Mouse (Mus musculus) G1E (cell line): Measurements from ENCODE around the gene Grk1. TPM values are rescaled to one million over a fixed set of nuclear protein-coding genes. Genes with fewer than 3 reads are reported as not detected.

ENCODE experiments used
- ATAC-seq: 2 replicates; pipeline ENCODE4 v1.8.0; 2016; ENCODE audit warnings: mild to moderate bottlenecking; ENCODE audit not compliant: insufficient number of reproducible peaks, poor library complexity, low FRiP score, severe bottlenecking; ENCODE audit errors: extremely low read depth
- DNase-seq: peaks from one replicate; pipeline ENCODE4 v3.0.0; 2012; ENCODE audit warnings: low spot score
- H3K27me3 ChIP-seq: 2 replicates; pipeline ENCODE4 v1.6.1; 2012; ENCODE audit warnings: mild to moderate bottlenecking, low read length, inconsistent platforms; ENCODE audit not compliant: insufficient read depth
- H3K36me3 ChIP-seq: replicated peaks from 2 replicates; pipeline ENCODE3; 2012; ENCODE audit warnings: mild to moderate bottlenecking, inconsistent platforms
- H3K4me1 ChIP-seq: 2 replicates; pipeline ENCODE4 v1.6.1; 2012; ENCODE audit warnings: low read depth, low read length, inconsistent platforms, mixed read lengths; ENCODE audit not compliant: insufficient read depth
- H3K4me3 ChIP-seq: 2 replicates; pipeline ENCODE4 v1.5.1; 2012; ENCODE audit warnings: low read depth, mild to moderate bottlenecking, inconsistent platforms, low read length, moderate library complexity, mixed read lengths
- H3K9me3 ChIP-seq: replicated peaks from 2 replicates; pipeline ENCODE4 v1.6.1; 2012; ENCODE audit warnings: inconsistent platforms
- CTCF ChIP-seq: IDR thresholded peaks from 2 replicates; pipeline ENCODE4 v1.5.1; 2012; ENCODE audit warnings: low read depth, low read length, inconsistent platforms, mixed read lengths
- GATA1 ChIP-seq: IDR thresholded peaks from 2 replicates; pipeline ENCODE4 v1.6.1; 2012; ENCODE audit warnings: borderline replicate concordance, low read length, inconsistent platforms, mixed read lengths
- GATA2 ChIP-seq: IDR thresholded peaks from 2 replicates; pipeline ENCODE4 v1.6.1; 2012; ENCODE audit warnings: low read depth, low read length, inconsistent platforms, borderline replicate concordance
- POLR2AphosphoS5 ChIP-seq: IDR thresholded peaks from 2 replicates; pipeline ENCODE4 v1.6.1; 2012; ENCODE audit warnings: low read depth, low read length, inconsistent platforms; ENCODE audit not compliant: insufficient replicate concordance
- TAL1 ChIP-seq: conservative IDR thresholded peaks from 2 replicates; pipeline ENCODE4 v1.6.1; 2012; ENCODE audit warnings: low read depth, low read length, inconsistent platforms, mixed read lengths
- polyA plus RNA-seq: library from polyadenylated mRNA; stranded (reverse); fragments of >175 nt; gene quantifications from 2 replicates; pipeline ENCODE4 v1.2.3, GENCODE M21; 2012
- total RNA-seq, 2 experiments: library from RNA; stranded (forward) in 1 of 2; stranded (reverse) in 1 of 2; fragments of 200-1000 nt in 1 of 2; fragments of >200 nt in 1 of 2; fragmentation: Nextera tagmentation in 1 of 2; gene quantifications; 2 replicates each; pipeline ENCODE4 v1.2.3; 2014 to 2017

Gene Grk1
- total RNA-seq (2014; fragmentation: Nextera tagmentation) (not detected in 2 replicates), total RNA-seq (2017) (0.05 and 0.06 TPM in 2 replicates), polyA plus RNA-seq (0.01 TPM in 1 of 2 replicates, not detected in the other)

GRCm38 (mm10) chr8:13404666-13405131, at the start of gene Grk1:
Grk1 (plus strand) TSS chr8:13405081.
- Histone ChIP-seq H3K9me3 (no peaks in the 10 kb centered on the region), H3K36me3 (no peaks in the 10 kb centered on the region), H3K4me1 (no peaks in the 10 kb centered on the region), H3K4me3 (no peak within 1 kb of the TSS), H3K27me3 (peaks cover 42% of the 10 kb centered on the region)
- ATAC-seq (no peak), DNase-seq (no peak)
- TF ChIP-seq TAL1 (no peak), GATA1 (no peak), POLR2AphosphoS5 (no peak), GATA2 (no peak), CTCF (no peak)

- H3K4me1 ChIP-seq: peaks cover 84% of the 10 kb centered on the region
- no peaks in the 10 kb centered on the region for H3K9me3 ChIP-seq
- no peak for TF ChIP-seq GATA2
- TF ChIP-seq POLR2AphosphoS5: no peak
- TF ChIP-seq CTCF: no peak
- TF ChIP-seq GATA1: no peak
- TF ChIP-seq TAL1: no peak
- no peak for DNase-seq
- no peak overlapping the region for H3K4me3 ChIP-seq
- no peaks in the 10 kb centered on the region for H3K27me3 ChIP-seq
- ATAC-seq: no peak
- H3K36me3 ChIP-seq: peaks cover 100% of the 10 kb centered on the region
Observed at GRCm38 (mm10) chr8:13356221-13356620, 48.7 kb upstream of the Grk1 start.

GRCm38 (mm10) chr8:13356681-13357080, 48.2 kb upstream of the Grk1 start:
- no peaks in the 10 kb centered on the region for H3K27me3 ChIP-seq
- peaks cover 83% of the 10 kb centered on the region for H3K4me1 ChIP-seq
- H3K36me3 ChIP-seq: peaks cover 100% of the 10 kb centered on the region
- peaks cover 2% of the 10 kb centered on the region; the same call in 1 of the 2 replicates for H3K9me3 ChIP-seq
- H3K4me3 ChIP-seq: no peak overlapping the region
- ATAC-seq: no peak
- no peak for DNase-seq
- TF ChIP-seq CTCF (no peak), GATA1 (no peak), GATA2 (no peak), POLR2AphosphoS5 (no peak), TAL1 (no peak)

GRCm38 (mm10) chr8:13360213-13360612, 44.7 kb upstream of the Grk1 start:
- H3K9me3 ChIP-seq: peaks cover 2% of the 10 kb centered on the region; the same call in 1 of the 2 replicates
- H3K4me3 ChIP-seq: no peak overlapping the region
- no peaks in the 10 kb centered on the region for H3K27me3 ChIP-seq
- H3K4me1 ChIP-seq: peaks cover 79% of the 10 kb centered on the region
- peaks cover 99% of the 10 kb centered on the region for H3K36me3 ChIP-seq
- DNase-seq: no peak
- no peak for ATAC-seq
- TF ChIP-seq CTCF (no peak), TAL1 (no peak), GATA2 (no peak), GATA1 (no peak), POLR2AphosphoS5 (no peak)

GRCm38 (mm10) chr8:13361865-13362264, 43.0 kb upstream of the Grk1 start:
- H3K36me3 ChIP-seq: peaks cover 99% of the 10 kb centered on the region
- ATAC-seq: no peak
- H3K4me1 ChIP-seq: peaks cover 78% of the 10 kb centered on the region

GRCm38 (mm10) chr8:13373151-13373662, 31.7 kb upstream of the Grk1 start:
- H3K9me3 ChIP-seq: no peaks in the 10 kb centered on the region
- H3K4me1 ChIP-seq: peaks cover 60% of the 10 kb centered on the region
- ATAC-seq (peak; percentile 72), DNase-seq (peak; percentile 41)
- TF ChIP-seq GATA1: no peak
- TF ChIP-seq TAL1: no peak
- TF ChIP-seq CTCF: no peak
- peaks cover 90% of the 10 kb centered on the region for H3K36me3 ChIP-seq
- H3K27me3 ChIP-seq: no peaks in the 10 kb centered on the region
- H3K4me3 ChIP-seq: peak overlapping the region; percentile 13; the same call in 1 of the 2 replicates

More at GRCm38 (mm10) chr8:13361865-13362264, 43.0 kb upstream of the Grk1 start:
- TF ChIP-seq GATA2: no peak
- TF ChIP-seq CTCF: peak; percentile 34; the same call in 1 of the 2 replicates
- TF ChIP-seq POLR2AphosphoS5: no peak
- TF ChIP-seq GATA1: no peak
- H3K4me3 ChIP-seq: no peak overlapping the region
- peaks cover 2% of the 10 kb centered on the region; the same call in 1 of the 2 replicates for H3K9me3 ChIP-seq
- H3K27me3 ChIP-seq: no peaks in the 10 kb centered on the region
- no peak for DNase-seq
